Mouse (Mus musculus) lung, postnatal 14 days (tissue): ENCODE measurements around the gene Ece1.

Experiments
- DNase-seq: peaks from one replicate; pipeline ENCODE4 v3.0.0; 2021

The Ece1 gene

DNA sequence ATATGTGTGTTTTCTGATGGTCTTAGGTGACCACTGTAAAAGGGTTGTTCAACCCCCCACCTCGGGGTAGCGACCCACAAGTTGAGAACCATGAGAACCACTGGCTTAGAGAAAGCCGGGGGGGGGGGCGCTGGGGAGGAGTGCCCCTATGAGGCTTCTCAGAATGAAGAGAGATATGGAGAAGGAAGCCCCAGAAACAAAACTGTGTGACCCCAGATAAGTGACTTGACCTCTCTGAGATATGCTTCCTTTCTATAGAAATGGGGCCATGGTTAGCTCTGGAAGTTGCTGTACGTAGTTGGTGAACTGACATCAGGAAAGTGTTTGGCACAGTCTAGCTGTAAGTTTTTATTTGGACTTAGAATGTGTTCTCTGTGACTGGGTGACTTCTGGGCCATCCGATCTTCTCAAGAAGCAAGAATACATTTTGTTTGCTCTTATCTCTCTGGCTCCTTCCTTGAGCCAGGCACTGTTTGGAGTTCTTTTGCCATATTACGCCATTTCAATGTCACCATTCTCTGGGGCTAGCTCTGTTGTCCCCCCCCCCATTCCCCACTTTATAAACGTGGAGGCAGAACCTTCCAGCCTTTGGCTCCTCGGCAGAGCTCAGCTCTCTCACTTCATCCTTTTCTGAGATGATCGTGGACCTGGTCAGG lies 25.4 kb downstream of the Ece1 start:
- DNase-seq: no peak

DNA sequence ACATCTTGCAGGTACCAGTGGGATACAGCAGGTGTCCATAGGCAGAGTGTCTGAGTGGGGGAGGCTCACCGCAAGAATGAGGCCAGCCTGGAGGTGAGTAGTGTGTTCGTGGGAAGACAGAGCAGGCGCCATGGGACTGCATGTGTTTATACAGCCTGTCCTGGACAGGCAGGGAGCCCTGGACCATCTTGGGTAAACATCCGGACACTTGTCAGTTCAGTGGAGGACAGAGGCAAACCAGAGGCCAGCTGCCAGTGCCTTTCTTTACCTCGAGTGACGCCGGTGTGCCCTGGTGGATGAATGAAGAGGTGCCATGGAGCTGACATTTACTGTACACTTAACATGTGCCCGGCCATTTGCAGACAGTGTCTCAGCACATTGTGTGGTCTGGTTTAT lies 26.0 kb downstream of the Ece1 start:
- DNase-seq: peak; percentile 72

DNA sequence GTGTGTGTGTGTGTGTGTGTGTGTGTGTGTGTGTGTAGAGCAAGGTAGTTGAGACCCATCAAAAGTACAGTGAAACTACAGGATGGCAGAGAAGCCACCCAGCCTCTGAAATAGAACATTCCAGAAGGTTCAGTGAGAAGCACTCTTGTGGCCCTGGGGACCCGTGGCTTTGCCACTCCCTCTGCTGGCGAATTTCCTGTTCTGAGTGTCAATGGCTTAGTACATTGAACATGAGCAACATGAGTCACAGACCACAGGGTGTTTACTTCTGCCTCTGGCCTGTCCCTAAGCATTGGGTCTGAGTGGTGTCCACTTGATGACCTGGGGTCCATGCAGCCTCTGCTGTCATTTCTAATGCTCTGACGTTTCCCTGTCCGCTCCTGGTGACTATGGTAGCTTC lies 28.6 kb downstream of the Ece1 start:
- peak; percentile 77 for DNase-seq

DNA sequence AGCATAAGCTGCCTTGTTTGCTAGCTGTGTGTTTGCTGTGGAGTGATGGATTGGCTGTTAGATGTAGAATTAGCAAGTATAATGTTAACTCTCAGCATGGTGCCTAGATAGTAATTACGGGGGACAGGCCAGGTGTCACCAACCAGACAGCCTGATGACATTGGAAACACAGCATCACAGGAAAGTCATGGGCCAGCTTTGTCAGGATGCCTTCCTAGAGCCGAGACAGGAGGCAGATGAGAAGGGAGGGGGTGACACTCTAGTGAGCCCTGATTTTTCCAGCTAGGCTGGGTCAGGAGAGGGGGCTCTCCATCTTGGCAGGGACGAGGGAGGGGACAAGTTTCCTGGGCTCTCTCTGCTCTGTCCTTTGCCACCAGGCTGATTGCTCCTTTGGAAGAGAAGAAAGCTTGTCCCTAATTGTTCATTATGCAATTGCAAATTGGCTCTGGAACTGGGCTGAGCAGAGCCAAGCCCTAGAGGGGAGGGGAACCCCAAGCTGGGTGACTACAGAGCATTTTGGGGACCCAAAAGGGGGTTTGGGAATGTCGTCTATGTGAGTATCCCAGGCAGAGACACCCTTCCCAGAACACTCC lies 29.6 kb downstream of the Ece1 start:
- DNase-seq: no peak

DNA sequence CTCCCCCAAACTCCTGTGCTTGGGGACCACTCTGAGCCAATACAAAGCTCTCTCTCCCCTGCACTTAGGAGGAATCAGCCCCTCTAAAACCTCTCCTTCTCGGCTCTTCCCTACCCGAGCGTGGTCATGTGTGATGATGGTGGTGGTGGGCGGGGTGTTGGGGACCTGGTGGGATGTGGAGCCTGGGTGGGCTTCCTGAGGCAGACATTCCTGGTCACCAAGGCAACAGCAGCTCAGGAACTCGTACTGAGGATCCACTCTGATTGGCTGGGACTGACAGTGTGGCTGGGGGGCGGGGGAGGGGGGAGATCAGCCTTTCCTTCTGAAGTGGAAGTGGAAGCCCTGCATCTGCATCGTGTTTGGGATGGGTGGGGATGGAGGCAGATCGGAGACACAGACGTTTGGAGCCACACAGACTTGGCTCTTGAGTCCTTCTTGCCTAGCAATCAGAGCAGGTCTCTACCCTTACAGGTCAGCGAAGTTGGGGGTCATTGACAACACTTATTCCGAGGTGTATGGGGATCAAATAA lies 30.7 kb downstream of the Ece1 start:
- DNase-seq: no peak

DNA sequence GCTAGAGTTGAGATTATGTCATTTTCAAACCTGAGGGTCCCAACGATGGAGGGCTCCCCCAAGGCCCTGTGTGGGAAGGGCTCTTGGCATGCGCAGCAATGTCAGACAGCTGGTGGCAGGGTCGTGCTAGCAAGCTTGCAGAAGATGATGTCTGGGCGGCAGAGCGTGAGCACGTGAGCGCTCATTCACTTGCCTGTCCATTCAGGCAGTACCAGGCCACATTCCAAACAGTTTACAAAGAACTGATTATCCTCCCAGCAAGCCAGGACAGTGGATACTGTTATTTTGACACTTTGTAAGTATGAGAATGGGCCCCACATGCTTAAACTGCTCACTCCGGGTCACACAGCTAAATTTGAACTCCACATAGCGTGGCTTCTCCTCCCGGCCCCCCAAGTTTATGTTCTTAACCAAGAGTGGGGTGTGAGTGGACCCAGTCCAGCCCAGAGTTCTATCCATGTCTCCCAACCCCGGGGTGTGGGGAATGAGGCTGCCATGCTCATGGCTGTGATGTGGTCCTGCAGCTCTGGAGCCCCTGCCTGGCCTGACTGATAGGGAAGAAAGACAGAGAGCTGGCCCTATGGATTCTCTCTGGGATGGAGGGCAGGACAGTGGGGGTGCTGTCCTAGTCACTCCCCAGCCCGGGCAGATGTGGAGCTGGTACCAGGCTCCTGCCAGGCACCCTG lies 34.7 kb downstream of the Ece1 start:
- DNase-seq: no peak

DNA sequence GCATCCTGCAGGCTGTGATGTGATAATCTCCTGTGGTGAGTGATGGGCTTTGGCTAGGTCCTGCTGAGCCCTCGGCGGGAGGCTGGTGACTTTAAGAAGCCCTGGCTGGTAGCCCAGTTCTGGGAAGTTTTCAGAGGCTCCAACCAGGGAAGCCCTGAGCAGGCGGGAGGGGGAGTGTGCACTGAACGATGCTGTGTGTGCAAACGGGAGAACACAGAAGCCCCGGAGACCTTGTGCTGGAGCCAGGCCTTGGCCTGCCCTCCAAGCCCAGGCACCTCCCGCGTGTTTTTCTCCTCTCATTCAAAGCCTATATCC lies 35.2 kb downstream of the Ece1 start:
- DNase-seq: peak; percentile 76

DNA sequence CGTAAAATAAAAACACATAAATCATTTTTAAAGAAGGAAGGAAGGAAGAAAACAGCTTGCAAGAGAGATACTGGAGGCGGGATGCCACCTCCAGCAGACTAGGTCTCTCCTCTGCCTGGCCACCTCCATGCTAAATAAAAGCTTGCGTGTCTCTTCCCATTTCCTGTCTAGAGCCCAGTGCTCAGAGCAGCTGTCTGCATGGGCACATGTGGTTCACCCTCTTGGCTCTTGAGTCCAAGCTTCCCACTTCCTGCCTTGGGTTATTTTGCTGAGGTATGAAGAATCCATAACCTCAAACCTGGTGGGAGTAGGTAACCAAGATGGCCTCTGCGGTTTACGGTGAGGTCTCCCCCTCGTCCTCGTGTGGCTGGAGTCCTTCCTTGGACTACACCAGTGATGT lies 36.5 kb downstream of the Ece1 start:
- DNase-seq: no peak

DNA sequence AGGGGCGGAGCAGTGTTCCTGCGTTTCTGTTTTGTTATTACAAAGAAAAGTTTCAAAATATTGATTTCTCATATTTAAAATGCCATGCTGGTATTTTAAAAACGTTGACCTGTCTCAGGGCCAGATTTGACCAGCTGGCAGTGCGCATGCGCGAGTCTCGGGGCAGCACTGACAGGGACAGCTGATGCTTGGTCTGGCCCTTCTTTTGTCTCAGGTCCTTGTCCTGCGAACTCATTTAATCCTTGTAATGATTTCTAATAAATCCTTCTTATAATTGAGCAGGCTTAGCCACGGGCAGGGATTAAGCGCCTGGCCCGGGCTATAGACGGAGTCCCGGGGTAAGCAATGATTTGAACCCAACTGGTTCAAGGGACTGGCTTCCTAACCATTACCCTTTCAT lies 40.2 kb downstream of the Ece1 start:
- DNase-seq: no peak

DNA sequence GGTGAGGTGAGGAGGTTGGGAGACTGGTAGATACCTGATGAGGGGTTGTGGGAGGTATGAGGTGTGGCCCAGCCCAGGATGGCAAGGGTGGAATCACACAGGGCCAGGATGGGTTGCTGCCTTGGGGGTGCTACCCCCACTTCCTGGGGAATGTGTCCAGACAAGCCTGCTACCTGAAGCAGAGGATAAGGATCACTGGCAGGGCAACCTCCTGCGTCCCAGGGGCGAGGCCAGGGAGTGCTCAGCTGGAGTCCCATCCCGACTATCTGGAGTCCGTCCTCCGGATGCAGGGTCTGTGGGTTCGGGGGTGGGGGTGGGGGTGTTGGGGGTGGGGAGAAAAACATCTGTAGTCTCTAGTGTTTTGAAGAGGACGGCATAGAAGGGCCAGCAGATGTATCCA lies 40.8 kb downstream of the Ece1 start:
- DNase-seq: no peak

DNA sequence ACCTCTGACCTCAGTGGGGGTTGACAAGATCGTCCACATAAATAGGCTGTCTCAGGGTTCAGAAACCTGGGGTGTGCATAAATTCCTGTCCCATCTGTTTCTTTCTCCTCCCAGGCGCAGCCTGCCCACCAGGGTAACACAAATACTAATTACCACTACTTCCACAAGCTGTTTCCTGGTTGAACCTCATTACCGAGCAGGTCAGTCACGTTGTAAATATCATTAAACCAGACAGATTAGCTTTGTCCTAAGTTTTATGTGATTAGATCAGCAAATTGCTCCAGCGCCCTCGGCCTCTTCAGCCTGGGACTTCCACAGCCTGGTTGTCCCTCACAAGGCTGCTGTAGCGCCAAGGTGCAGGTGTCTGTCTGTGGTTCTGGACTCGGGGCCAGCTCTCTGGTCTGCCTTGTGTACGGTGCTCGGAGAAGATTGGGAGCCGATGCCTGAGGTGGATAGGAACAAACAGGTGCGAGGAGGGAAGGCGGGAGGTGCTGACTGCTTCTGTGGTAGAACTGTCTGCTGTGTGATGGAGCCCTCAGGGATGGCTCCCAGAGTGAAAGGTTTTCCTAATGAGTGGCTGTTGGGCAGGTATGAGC lies 43.0 kb downstream of the Ece1 start:
- no peak for DNase-seq

DNA sequence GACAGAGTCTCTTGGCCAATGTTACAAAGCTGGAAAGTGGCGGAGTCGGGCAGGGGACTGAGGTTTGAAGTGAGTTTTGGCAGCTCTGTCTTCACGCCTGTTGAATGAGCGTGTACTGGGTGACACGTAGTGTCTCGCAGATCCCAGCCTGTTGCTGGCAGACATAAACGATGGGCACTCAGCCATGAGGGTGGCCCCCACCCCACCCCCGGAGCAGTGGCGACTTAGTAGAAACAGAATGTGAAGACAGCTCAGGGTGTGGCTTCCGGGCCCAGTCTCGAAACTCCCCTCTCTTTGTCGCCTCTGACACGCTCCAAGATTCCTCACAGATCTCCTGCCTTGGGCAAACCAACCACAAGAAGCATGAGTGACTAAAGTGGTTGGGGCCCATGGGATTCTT lies 45.9 kb downstream of the Ece1 start:
- peak; percentile 76 for DNase-seq

DNA sequence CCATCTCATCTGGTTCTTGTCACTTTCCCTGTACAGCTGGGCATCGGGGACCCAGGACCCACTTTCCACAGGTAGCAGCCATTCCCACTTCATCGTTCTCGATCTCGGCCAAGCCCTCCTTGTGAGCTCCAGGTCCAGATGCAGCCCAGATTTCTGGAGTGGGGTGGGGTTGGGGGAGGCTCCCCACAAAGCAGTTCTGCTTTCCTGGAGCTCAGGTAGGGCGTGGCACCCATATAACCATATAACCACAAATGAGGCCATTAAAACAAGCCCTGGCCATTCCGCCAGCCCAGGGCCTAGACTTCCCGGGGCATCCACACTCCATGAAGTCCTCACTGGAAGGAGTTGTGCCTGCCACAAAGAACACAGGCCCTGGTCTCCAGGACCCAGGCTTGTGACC lies 46.5 kb downstream of the Ece1 start:
- DNase-seq: no peak

DNA sequence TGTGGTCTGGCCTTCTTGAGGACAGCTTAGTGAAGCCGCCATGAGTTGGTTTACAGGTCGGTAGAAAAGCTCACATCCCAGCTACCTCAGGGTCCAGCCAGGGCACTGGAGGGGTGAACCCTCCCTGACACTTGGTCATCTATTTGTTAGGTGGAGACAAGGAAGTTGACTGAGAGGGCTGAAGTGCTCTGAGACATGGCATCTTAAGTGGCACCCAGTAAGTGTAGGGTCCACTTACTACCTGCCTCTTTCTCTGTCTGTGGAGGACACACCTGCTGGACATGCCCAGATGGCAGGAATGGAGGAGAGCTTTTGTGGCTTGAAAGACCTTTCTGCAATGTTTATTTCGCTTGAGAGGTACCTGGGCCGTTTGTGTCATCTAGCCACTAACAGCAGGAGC lies 46.9 kb downstream of the Ece1 start:
- DNase-seq: no peak

DNA sequence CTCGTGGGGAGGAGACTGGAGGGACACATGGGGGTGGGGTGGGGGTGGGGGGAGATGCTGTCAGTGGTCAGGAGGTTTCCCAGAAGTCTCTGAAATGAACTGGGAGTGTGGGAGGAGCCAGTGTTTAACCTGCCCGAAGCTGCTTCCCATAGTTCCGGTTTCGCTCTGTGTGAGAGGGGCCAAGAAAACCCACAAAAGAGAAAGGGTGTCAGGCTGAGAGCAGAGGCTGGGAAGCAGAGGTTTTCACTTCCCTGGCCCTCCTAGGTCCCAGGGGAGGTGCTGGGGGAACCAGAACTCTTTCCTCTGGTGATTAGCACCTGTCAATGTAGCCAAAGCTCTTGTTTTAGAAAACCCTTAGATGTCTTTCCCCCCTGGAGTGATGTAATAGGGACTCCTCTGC lies 47.4 kb downstream of the Ece1 start:
- no peak for DNase-seq

DNA sequence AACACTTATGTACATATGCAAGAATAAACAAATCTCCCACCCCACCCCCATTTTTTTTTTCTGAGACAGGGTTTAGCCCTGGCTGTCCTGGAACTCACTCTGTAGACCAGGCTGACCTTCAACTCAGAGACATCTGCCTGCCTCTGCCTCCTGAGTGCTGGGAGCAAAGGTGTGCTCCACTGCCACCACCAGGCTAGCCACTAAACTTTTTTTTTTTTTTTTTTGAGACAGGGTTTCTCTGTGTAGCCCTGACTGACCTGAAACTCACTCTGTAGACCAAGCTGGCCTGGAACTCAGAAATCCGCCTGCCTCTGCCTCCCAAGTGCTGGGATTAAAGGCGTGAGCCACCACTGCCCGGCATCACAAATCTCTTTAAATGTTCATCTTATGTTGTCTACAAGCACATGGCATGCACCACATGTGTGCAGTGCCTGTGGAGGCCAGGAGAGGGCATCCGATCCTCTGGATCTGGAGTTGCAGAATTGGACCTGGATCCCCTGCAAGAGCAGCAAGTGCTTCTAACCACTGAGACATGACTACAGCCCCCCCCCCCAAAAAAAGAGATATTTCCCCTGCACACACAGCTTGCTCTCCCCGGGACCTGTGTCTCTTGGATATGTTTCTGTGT lies 48.5 kb downstream of the Ece1 start:
- DNase-seq: peak; percentile 62

DNA sequence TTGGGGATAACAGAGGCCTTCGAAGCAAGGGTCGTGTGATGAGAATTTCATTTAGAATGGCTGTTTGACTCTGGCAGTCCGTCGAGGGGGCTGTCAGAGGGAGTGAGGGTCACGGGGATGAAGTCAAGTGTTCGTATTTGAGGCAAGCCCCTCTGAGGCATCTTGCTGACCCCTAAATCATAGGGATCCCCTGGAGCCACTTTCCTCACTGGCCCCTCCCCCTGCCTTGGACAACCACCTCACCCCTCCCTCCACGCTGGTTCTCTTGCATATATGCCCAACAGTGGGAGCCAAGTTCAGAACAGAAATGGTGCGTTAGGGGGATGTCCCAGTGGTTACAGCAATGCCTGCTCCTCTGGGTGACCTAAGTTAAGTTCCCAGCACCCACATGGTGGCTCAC lies 49.6 kb downstream of the Ece1 start:
- no peak for DNase-seq

DNA sequence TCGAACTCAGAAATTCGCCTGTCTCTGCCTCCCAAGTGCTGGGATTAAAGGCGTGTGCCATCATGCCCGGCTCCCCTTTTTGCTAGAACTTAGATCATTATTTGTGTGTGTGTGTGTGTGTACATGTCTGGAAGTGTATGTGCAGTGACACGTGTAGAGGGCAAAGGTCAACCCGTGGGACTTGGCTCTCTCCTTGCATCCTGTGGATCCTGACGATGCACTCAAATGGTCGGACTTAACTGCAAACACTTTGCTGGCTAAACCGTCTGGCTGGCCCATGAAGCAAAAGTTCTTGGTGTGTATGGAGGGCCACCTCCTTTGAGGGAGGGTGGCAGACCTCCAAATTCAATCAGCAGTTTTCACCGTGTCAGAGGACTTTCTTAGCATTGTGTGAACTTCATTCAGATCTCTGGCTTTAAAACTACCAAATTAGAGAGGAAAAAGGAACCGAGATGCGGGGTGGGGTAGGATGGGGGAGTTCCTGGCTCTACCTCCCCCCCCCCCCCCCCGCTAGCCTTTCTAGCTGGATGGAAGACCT lies 50.8 kb downstream of the Ece1 start:
- DNase-seq: no peak

DNA sequence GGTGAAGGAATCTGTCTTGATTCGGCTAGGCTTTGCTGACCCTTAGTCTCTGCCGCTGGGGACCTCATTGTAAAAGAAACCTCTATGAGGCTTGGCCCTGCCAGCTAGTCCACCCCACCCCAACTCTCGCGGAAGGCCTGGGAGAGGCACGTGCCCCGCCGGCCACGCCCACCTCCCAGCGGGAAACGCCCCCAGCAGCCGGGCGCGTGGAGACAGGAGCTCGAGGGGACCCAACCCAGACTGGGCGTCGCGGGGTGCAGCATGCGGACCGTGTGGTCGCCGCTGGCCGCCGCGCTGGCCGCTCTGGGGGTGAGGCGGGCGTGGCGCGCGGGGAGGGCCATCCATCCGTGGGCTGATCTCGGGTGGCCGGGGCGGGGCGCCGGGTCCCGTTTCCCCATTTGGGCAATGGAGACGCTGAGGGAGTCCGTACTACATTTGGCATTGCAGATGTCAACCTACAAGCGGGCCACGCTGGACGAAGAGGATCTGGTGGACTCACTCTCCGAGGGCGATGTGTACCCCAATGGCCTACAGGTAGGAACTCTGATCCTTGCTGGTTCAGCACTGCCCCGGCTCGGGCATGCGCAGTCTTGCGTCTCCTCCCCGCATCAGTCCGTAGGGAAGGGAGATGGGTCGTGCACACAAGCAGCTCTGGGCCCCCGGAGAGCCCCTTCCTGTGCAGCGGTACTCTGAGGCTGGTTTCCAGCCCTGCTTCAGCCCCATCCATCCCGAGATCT lies 51.5 kb downstream of the Ece1 start:
- peak; percentile 85 for DNase-seq

DNA sequence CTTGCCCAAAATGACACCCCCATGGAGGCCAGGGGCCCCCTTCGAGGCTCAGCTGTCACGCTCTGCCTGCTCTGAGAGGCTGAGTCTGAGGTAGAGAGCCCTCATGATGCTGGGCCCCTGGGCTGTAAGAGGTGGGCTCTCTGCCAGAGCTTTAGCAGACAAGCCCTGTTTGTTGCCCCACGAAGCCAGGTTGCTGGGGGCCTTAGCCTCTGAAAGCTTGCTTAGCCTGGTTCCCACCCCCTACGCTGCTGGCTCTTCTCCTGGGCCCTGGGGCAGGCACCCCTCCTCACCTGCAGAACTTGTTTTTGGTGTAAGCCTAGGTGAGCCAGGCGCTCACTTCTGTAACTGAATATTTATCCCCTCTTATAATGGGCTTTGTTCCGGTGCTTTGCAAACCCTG lies 55.6 kb downstream of the Ece1 start:
- DNase-seq: no peak

DNA sequence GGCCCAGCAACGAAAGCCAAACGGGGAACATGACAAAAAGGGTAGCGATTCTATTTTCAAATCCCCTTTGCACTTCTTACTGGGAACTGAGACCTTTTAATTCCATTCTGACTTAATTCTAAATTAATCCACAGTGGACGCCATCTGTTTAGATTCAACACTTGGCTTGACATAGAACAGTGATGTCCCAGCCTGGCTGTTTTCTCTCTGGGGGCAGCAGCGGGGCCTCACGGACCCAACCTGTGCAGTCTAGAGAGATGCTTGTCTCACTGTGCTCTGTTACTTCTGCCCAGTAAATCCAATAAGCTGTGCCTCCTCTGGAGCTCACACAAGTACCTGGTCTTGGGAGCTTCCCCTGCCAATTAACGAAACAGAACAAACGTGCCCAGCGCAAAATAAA lies 56.5 kb downstream of the Ece1 start:
- no peak for DNase-seq

DNA sequence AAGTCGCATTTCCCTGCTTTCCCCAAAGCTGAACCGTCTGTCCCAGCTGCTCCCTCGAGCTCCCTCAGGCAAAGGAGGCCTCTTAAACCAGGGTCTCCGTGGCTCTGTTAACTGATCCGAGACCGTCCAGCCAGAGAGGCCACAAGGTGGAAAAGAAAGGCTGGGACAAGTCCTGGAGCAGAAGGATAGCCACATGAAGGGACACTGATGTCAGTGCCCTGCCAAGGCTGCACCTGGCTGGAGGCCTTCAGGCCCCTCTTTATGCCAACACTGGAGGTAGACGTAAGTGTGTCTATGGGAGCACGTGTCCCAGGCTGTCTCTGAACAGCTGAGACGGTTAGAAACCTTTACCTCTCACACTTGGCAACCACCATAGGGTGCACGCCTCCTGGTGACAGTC lies 57.1 kb downstream of the Ece1 start:
- DNase-seq: no peak

DNA sequence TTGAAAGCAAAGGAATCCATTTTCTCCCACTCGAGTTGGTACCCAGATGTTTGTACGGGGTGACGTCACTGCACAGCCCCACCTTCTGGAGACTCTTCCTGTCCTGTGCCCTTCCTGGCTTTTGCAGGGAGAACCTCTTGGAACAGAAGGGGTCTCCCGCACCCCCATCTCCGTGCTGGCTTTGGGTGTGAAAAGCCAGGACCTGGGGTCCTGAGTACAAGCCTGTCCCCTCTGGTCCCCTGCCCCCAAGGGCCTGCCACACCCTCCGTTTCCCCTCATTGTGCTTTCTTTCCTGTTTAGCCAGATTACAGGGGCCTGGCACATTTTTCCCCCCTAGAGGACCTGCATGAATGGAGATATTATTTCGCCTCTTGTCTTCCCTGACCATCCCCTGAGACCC lies 58.0 kb downstream of the Ece1 start:
- peak; percentile 51 for DNase-seq
